Mouse (Mus musculus): ENCODE measurements around the gene Trpc6. TPM values are rescaled to one million over a fixed set of nuclear protein-coding genes. Genes with fewer than 3 reads are reported as not detected.

Trpc6 gene
- polyA plus RNA-seq, 1 experiment from 2014 or later, result 4.8 TPM

DNA sequence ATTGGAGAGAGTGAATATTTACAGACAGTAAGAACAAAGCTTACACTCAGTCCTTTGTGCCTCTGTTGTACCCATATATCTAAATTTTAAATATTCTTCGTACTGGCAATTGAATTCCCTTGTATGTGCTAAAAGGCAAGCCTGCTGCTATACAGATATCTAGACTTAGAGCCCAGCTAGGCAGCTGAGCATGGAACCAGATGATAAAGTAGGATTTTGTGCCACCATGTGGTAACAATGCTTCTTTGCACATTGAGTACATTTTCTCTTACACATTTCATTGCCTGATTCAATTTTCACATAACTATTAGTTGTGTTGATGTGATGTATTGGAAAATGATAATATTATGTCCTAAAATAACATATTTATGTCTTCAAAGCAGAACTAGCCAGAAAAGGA lies 132.7 kb downstream of the Trpc6 start:
- Histone ChIP-seq H3K27me3 (no peaks in the 10 kb centered on the region), H3K9ac (no peak overlapping the region), H3K4me2 (no peak overlapping the region), H3K27ac (no peak overlapping the region), H3K4me3 (no peak overlapping the region), H3K36me3 (no peaks in the 10 kb centered on the region), H3K4me1 (no peaks in the 10 kb centered on the region), H3K9me3 (no peaks in the 10 kb centered on the region)
- no peak for ATAC-seq (ENCODE audit: borderline replicate concordance, extremely low read depth, low FRiP score, low TSS enrichment)
- WGBS, result 56% methylated on average over 1 of the region's 1 CpGs

DNA sequence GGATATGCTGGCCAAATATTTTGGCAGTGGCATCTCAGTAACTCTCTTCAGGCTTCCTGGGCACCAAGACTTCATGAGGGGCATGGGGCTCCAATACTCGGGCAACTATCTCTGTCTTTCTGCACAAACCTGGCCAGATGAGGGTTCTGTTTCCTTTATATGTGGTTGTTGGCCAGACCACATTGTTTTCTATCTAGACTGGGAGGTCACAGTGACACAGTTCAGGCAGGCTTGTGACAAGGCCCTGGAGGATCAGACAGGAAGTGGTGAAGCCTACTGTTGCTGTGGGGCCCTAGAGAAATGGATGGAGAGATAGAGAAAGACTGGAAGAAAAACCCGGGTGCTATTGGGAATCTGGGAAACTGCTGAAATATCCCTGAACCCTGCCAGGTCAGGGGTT lies 149.2 kb downstream of the Trpc6 start:
- H3K4me2 ChIP-seq, result no peak overlapping the region
- H3K27ac ChIP-seq, result no peak overlapping the region
- no peaks in the 10 kb centered on the region for H3K36me3 ChIP-seq
- H3K9ac ChIP-seq, result no peak overlapping the region
- no peaks in the 10 kb centered on the region for H3K9me3 ChIP-seq
- WGBS, result 65% methylated on average over 2 of the region's 2 CpGs
- no peak for ATAC-seq (ENCODE audit: borderline replicate concordance, extremely low read depth, low FRiP score, low TSS enrichment)
- no peaks in the 10 kb centered on the region for H3K4me1 ChIP-seq
- H3K27me3 ChIP-seq, result no peaks in the 10 kb centered on the region
- H3K4me3 ChIP-seq, result no peak overlapping the region

DNA sequence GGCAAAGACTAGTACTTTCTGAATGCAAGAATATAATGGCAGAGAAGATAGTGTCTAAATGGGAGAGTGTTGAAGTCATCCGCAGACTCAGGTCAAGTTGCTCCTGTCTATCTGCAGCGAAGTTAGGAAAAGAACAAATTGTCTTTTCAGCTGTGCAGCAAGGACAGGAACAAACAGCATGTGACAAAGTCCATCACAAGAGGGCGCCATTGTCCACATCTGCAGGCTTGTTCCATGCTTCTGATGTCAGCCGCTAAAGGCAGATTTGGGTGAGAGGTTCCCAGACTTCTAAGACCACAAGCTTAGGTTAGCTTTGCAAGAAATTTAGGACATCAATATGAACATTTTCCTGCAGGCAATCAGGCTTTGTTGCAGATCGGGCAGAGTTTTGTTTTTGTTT lies 156.7 kb downstream of the Trpc6 start:
- H3K9ac ChIP-seq, result no peak overlapping the region
- no peaks in the 10 kb centered on the region for H3K9me3 ChIP-seq
- no peak for ATAC-seq (ENCODE audit: borderline replicate concordance, extremely low read depth, low FRiP score, low TSS enrichment)
- no peak overlapping the region for H3K27ac ChIP-seq
- H3K36me3 ChIP-seq, result no peaks in the 10 kb centered on the region
- H3K4me1 ChIP-seq, result no peaks in the 10 kb centered on the region
- no peak overlapping the region for H3K4me3 ChIP-seq
- no peak overlapping the region for H3K4me2 ChIP-seq
- H3K27me3 ChIP-seq, result no peaks in the 10 kb centered on the region
- 20% methylated on average over 5 of the region's 5 CpGs for WGBS

DNA sequence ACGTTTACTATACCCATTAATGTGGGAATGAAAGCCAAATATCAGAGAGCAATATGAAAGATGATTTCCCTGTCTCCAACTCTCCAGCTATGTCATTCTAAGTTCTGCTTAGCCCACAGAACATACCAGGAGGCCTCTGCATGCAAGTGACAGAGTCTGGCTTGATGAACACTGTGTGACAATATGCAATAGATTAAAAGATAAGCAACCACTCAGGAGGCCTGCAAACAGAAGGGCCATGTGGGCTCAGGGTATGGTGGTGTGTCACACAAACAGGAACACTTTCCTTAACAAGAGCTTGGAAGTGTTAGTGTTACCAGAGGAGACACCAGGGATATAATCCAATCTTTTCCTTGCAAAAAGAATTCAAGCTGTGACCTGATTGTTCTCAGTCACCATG lies 159.6 kb downstream of the Trpc6 start:
- WGBS, result 67% methylated on average over 1 of the region's 1 CpGs
- no peak overlapping the region for H3K9ac ChIP-seq
- no peaks in the 10 kb centered on the region for H3K36me3 ChIP-seq
- H3K27me3 ChIP-seq, result no peaks in the 10 kb centered on the region
- no peak overlapping the region for H3K4me2 ChIP-seq
- ATAC-seq (ENCODE audit: borderline replicate concordance, extremely low read depth, low FRiP score, low TSS enrichment), result no peak
- no peaks in the 10 kb centered on the region for H3K4me1 ChIP-seq
- no peaks in the 10 kb centered on the region for H3K9me3 ChIP-seq
- no peak overlapping the region for H3K27ac ChIP-seq
- no peak overlapping the region for H3K4me3 ChIP-seq

DNA sequence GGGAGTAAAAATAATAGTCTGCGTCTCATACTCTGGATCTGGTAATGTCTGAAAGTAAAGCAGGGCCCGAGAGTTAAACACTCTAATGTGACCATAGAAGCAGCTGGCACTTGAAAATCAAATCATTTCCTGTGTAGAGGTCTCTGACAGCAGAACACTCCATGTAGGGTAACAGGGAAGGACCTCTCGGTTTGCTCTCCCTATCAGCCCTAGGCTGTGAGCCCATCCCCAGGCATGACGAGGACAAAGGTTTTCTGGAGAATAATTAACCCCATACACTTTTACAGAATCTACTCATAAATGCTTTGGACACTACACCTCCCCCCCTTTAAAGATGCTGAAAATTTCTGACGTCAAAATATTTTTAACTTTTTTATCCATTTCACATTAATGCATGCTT lies 160.0 kb downstream of the Trpc6 start:
- ATAC-seq (ENCODE audit: borderline replicate concordance, extremely low read depth, low FRiP score, low TSS enrichment), result no peak
- H3K4me2 ChIP-seq, result no peak overlapping the region
- no peaks in the 10 kb centered on the region for H3K9me3 ChIP-seq
- H3K27ac ChIP-seq, result no peak overlapping the region
- H3K4me3 ChIP-seq, result no peak overlapping the region
- H3K27me3 ChIP-seq, result no peaks in the 10 kb centered on the region
- WGBS, result 36% methylated on average over 5 of the region's 5 CpGs
- H3K9ac ChIP-seq, result no peak overlapping the region
- H3K36me3 ChIP-seq, result no peaks in the 10 kb centered on the region
- no peaks in the 10 kb centered on the region for H3K4me1 ChIP-seq

DNA sequence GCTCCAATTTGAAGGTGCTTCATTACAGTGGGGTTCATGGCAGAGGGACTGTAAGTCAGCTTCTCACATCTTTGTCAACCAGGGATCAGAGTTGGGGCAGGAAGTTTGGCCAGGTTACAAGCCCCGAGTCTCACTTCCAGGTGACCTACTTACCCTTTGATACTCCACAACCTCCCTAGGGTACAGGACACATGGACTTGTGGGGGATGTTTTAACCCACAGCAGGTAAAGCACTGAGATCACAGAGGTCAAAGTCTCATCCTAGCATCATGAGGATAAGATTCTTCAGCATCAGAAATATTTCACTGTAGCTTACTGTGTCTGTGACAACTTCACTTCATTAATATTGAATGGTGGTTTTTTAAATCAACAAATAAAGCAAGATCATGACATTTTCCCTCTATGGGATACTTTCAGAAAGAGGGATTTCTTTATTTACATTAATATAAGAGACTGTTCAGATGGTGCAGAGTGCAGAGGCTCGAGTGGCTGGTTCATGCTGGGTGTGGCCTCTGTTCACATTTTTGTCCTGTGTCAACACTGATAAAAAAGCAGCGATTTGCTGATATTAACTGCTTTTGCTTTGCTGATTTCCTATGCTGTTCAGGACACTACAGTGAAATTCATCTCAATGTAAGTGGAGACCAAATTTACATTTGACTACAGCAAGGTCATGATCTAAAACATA lies 166.3 kb downstream of the Trpc6 start:
- no peak overlapping the region for H3K9ac ChIP-seq
- no peak overlapping the region for H3K4me3 ChIP-seq
- H3K4me2 ChIP-seq, result no peak overlapping the region
- H3K36me3 ChIP-seq, result no peaks in the 10 kb centered on the region
- H3K4me1 ChIP-seq, result no peaks in the 10 kb centered on the region
- peak; percentile 55; the same call in 1 of the 2 replicates for ATAC-seq (ENCODE audit: borderline replicate concordance, extremely low read depth, low FRiP score, low TSS enrichment)
- H3K27me3 ChIP-seq, result no peaks in the 10 kb centered on the region
- 22% methylated on average over 3 of the region's 3 CpGs for WGBS
- H3K27ac ChIP-seq, result no peak overlapping the region
- H3K9me3 ChIP-seq, result no peaks in the 10 kb centered on the region

DNA sequence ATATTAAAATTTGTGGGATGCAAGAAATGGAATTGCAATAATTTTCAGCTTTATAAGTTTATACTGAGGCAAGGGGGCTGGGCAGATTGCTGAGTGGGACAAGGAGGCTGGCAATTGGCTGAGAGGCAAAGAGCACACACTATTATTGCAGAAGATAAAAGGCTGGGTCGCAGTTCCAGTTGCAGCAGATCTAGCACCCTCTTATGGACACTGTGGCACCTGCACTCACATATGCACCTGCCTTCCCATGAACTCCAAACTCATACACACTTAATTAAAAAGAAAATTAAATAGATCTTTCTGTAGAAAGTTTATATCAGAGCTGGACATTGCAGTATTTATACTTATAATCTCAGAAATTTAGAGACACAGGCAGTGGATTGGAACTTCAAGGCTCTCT lies 175.1 kb downstream of the Trpc6 start:
- H3K36me3 ChIP-seq, result no peaks in the 10 kb centered on the region
- no peak overlapping the region for H3K4me2 ChIP-seq
- no peaks in the 10 kb centered on the region for H3K9me3 ChIP-seq
- H3K4me3 ChIP-seq, result no peak overlapping the region
- H3K9ac ChIP-seq, result no peak overlapping the region
- H3K4me1 ChIP-seq, result no peaks in the 10 kb centered on the region
- H3K27ac ChIP-seq, result no peak overlapping the region
- 48% methylated on average over 1 of the region's 1 CpGs for WGBS
- no peaks in the 10 kb centered on the region for H3K27me3 ChIP-seq
- ATAC-seq (ENCODE audit: borderline replicate concordance, extremely low read depth, low FRiP score, low TSS enrichment), result no peak

DNA sequence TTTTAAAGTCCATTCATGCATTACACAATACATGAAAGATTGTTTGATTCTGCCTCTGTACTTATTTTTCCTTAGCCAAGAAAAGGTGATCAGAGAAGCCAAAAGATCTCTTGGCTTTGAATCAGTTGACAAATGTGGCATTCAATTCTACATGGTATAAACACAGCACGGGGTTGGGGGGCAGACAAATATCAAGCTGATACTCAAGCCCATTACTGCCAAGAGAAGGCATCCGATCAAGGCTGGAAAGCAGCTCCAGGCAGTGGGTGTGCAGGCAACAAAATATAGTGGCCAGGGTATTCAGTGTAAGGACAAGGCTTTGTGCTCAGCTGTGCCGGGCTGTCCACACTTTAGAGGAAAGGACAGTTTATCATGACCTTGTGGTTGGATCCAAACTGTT lies 185.1 kb downstream of the Trpc6 start:
- whole genome bisulfite sequencing, result 59% methylated on average over 3 of the region's 3 CpGs
- H3K4me1 ChIP-seq, result no peaks in the 10 kb centered on the region
- H3K27ac ChIP-seq, result no peak overlapping the region
- no peaks in the 10 kb centered on the region for H3K36me3 ChIP-seq
- no peak overlapping the region for H3K4me3 ChIP-seq
- H3K27me3 ChIP-seq, result no peaks in the 10 kb centered on the region
- no peak overlapping the region for H3K9ac ChIP-seq
- ATAC-seq (ENCODE audit: borderline replicate concordance, extremely low read depth, low FRiP score, low TSS enrichment), result no peak
- H3K4me2 ChIP-seq, result no peak overlapping the region
- no peaks in the 10 kb centered on the region for H3K9me3 ChIP-seq
